Mouse (Mus musculus): Measurements from ENCODE around the gene Cdhr3. TPM values are rescaled to one million over a fixed set of nuclear protein-coding genes. Genes with fewer than 3 reads are reported as not detected.

Gene Cdhr3
- polyA plus RNA-seq, 1 experiment, result 0.19 TPM

DNA sequence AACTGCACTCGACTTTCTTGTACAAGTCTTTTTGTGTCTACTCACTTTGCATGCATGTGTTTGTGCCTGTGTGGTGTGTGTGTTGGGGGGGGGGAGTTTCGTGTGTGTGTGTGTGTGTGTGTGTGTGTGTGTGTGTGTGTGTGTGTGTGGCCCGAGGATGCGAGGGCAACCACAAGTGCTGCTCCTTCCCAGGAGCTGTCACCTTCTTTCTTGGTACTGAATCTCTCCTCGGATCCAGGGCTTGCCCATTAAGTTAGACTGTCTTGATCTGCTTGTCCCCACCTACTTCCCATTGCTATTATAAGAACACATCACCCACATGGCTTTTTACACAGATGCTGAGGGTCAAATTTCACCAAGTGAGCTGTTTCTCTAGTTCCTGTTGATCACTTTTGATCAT, 93.9 kb downstream of the Cdhr3 start:
- no peak overlapping the region for H3K4me3 ChIP-seq (ENCODE audit: insufficient read depth, low read length)
- H3K27ac ChIP-seq (ENCODE audit: insufficient read depth, low read depth, low read length), result no peak overlapping the region
- TF ChIP-seq CTCF (IDR thresholded peaks at IDR 0.05; ENCODE audit: low read depth, low read length) (no peak), POLR2A (IDR thresholded peaks at IDR 0.05; ENCODE audit: borderline replicate concordance, low read depth, low read length) (no peak)
- peaks cover 9% of the 10 kb centered on the region for H3K4me1 ChIP-seq (ENCODE audit: control insufficient read depth, insufficient read depth, low read length)

DNA sequence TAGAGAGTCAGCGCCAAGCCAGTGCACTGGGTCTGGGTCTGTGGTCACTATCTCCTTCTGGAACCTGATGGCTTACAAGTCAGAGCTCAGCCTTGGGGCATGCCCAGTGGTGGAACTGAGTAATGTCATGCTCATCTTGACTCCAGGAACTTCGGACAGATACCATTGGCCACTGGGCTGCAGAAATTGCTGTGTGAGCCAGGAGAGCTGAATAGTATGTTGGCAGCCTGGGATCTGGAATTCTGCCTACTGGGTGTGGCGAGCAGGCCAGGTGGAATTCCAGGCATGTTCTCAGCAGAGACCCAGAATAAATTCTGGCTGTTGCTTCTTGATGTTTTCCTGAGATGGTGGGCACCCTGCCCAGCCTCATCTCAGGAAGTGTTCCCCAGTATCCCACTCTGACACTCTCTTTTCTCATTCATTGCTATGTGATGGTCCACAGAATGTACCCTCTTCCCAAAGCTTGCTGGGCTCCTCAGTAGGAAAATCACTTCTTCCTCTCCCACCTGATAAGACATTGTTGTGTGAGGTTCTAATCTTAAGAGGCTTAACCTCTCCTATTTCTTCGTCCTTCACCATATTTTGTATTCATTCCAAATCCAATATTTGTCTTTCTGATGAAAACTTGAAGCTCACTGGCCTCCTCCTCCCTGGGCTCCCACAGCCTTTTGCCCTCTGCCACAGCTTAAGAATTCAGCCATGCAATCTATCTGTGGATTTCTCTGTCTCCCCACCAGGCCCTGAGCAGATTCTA, 97.4 kb downstream of the Cdhr3 start:
- no peak for TF ChIP-seq CTCF (IDR thresholded peaks at IDR 0.05; ENCODE audit: low read depth, low read length)
- no peak for TF ChIP-seq POLR2A (IDR thresholded peaks at IDR 0.05; ENCODE audit: borderline replicate concordance, low read depth, low read length)
- no peak overlapping the region for H3K4me3 ChIP-seq (ENCODE audit: insufficient read depth, low read length)
- H3K27ac ChIP-seq (ENCODE audit: insufficient read depth, low read depth, low read length), result no peak overlapping the region
- peaks cover 9% of the 10 kb centered on the region for H3K4me1 ChIP-seq (ENCODE audit: control insufficient read depth, insufficient read depth, low read length)

DNA sequence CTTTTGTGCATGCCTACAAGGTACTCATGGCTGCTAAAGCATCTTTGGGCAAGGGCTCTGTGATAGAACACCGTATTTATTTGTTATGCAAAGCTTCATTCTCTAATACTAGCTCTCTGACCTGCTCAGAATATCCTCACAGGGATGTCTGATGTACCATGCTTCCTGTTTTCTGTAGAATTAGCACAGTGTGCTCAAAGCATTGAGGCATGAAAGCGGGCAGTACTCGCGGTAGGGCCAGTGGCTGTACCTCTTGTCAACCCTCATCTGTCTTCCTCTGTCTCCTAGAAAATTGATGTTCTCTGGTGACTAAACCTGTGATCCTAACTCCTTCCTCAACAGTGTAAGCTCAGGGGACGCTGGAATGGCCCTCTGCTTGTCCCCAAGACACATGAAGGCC, 98.6 kb downstream of the Cdhr3 start:
- no peak for TF ChIP-seq POLR2A (IDR thresholded peaks at IDR 0.05; ENCODE audit: borderline replicate concordance, low read depth, low read length)
- TF ChIP-seq CTCF (IDR thresholded peaks at IDR 0.05; ENCODE audit: low read depth, low read length), result no peak
- H3K4me3 ChIP-seq (ENCODE audit: insufficient read depth, low read length), result no peak overlapping the region
- no peak overlapping the region for H3K27ac ChIP-seq (ENCODE audit: insufficient read depth, low read depth, low read length)
- peaks cover 7% of the 10 kb centered on the region for H3K4me1 ChIP-seq (ENCODE audit: control insufficient read depth, insufficient read depth, low read length)

DNA sequence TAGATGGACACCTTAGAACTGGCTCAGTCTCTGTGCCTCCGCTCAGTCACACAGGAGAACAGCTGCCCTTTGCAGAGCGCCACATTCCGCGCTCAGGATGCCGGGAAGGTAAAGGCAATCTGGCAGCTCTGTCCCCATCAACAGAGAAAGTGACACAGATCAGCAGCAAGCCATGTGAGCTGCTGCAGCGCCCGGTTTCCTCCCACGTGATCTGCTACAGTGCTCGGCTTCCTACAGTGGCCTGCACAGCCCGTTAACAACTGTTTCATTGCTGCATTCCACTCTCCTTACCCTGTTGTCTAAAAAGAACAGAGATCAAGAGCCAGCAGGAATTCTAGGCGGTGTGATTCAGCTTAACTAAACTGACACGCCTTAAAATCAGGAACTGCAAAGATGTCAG, 102.9 kb downstream of the Cdhr3 start:
- Histone ChIP-seq H3K27ac (ENCODE audit: insufficient read depth, low read depth, low read length) (no peak overlapping the region), H3K4me1 (ENCODE audit: control insufficient read depth, insufficient read depth, low read length) (no peaks in the 10 kb centered on the region; the same call in 1 of the 2 replicates), H3K4me3 (ENCODE audit: insufficient read depth, low read length) (no peak overlapping the region)

DNA sequence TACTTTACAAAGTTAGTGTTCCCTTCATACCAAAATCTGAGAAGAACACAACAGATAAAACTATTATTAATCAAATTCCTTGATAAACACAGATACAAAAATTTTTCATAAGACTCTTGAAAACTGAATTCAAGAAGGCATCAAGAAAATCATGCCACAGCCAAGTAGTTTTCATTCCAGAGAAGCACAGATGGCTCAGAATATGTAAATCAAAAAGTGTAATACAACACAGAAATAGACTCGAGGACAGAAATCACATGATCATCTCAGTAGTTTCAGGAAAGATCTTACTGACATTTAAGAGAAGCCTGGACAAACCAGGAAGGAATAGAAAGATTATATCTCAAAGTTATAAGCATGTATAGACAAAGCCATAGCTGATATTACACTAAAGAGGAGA, 106.4 kb downstream of the Cdhr3 start:
- Histone ChIP-seq H3K4me1 (ENCODE audit: control insufficient read depth, insufficient read depth, low read length) (no peaks in the 10 kb centered on the region; the same call in 1 of the 2 replicates), H3K4me3 (ENCODE audit: insufficient read depth, low read length) (no peak overlapping the region), H3K27ac (ENCODE audit: insufficient read depth, low read depth, low read length) (no peak overlapping the region)
- TF ChIP-seq POLR2A (IDR thresholded peaks at IDR 0.05; ENCODE audit: borderline replicate concordance, low read depth, low read length) (no peak), CTCF (IDR thresholded peaks at IDR 0.05; ENCODE audit: low read depth, low read length) (no peak)

More for the DNA sequence above, 102.9 kb downstream of the Cdhr3 start:
- no peak for TF ChIP-seq POLR2A (IDR thresholded peaks at IDR 0.05; ENCODE audit: borderline replicate concordance, low read depth, low read length)
- TF ChIP-seq CTCF (IDR thresholded peaks at IDR 0.05; ENCODE audit: low read depth, low read length), result no peak

Other genes with a start within 250 kb of the Cdhr3 start
- gene Sypl, start 139.0 kb downstream of the Cdhr3 start, polyA plus RNA-seq (2012; ENCODE audit: insufficient read depth, insufficient read length, missing spikeins), result 117 and 125 TPM in 2 replicates
- 85.0 and 90.6 TPM in 2 replicates for gene Atxn7l1, start 54.8 kb upstream of the Cdhr3 start, polyA plus RNA-seq (2012; ENCODE audit: insufficient read depth, insufficient read length, missing spikeins)